8 mouse cellular contexts compared by ENCODE assay signal in genomic region chr1:151079614-151080360, GRCm38 (mm10).
A peak's percentile ranks its signal among the peaks of the same experiment; 100 is the strongest.
DNase-seq lines count a peak whose midpoint lies in the region; ATAC-seq and TF ChIP-seq lines count a peak whose summit lies in the region.

No protein-coding gene starts in this region.

- no peak for TF ChIP-seq POLR2A in kidney, adult 2 months (IDR thresholded peaks at IDR 0.05; ENCODE audit: low read depth, low read length)

- DNase-seq in forebrain, embryonic 11.5 days (ENCODE audit: low spot score) = no peak
- DNase-seq in kidney, adult 2 months = peak; percentile 56
- DNase-seq in kidney, postnatal 36 days = no peak
- DNase-seq in c-Kit-positive CD71-positive TER-119-negative erythroid progenitor cells, embryonic 14.5 days (ENCODE audit: low read depth) = peak; percentile 79
- DNase-seq in urinary bladder, postnatal 4 days (ENCODE audit: low spot score in 2 of 2) = no peak
- DNase-seq in embryo, embryonic 11 days = no peak

- 85% methylated on average over 15 of the region's 15 CpGs for WGBS in forebrain, embryonic 11.5 days
- 77% methylated on average over 15 of the region's 15 CpGs for WGBS in forebrain, embryonic 16.5 days
- 57% methylated on average over 15 of the region's 15 CpGs for WGBS in kidney, adult 2 months
- 38% methylated on average over 15 of the region's 15 CpGs for WGBS in liver, embryonic 15.5 days (ENCODE audit: insufficient replicate concordance)

- 0 out of 2 replicates have a peak, but pooled peaks have one; percentile 16 for ATAC-seq in forebrain, embryonic 11.5 days (replicated peaks; ENCODE audit: low FRiP score)
- ATAC-seq in forebrain, embryonic 16.5 days = no peak
- peak; percentile 94 for ATAC-seq in liver, embryonic 15.5 days (ENCODE audit: insufficient read depth)

- H3K4me3 ChIP-seq in forebrain, embryonic 11.5 days (ENCODE audit: low read depth, low read length) = no peak overlapping the region
- H3K4me3 ChIP-seq in forebrain, embryonic 16.5 days (replicated peaks; ENCODE audit: low read length) = no peak overlapping the region
- H3K4me3 ChIP-seq in kidney, adult 2 months (ENCODE audit: insufficient read depth, low read depth, low read length) = no peak overlapping the region
- H3K4me3 ChIP-seq in liver, embryonic 15.5 days (replicated peaks) = peak overlapping the region; percentile 32

- no peaks in the 10 kb centered on the region for H3K9me3 ChIP-seq in forebrain, embryonic 11.5 days (ENCODE audit: control insufficient read depth, low read length)
- no peaks in the 10 kb centered on the region for H3K9me3 ChIP-seq in forebrain, embryonic 16.5 days (ENCODE audit: control insufficient read depth, low read length)
- no peaks in the 10 kb centered on the region for H3K9me3 ChIP-seq in liver, embryonic 15.5 days (replicated peaks)

- H3K4me1 ChIP-seq in forebrain, embryonic 11.5 days (replicated peaks; ENCODE audit: control insufficient read depth, insufficient read depth, low read length) = no peaks in the 10 kb centered on the region
- no peaks in the 10 kb centered on the region for H3K4me1 ChIP-seq in forebrain, embryonic 16.5 days (replicated peaks; ENCODE audit: control insufficient read depth, insufficient read depth, low read length)
- H3K4me1 ChIP-seq in kidney, adult 2 months (ENCODE audit: control insufficient read depth, insufficient read depth, low read length) = peaks cover 15% of the 10 kb centered on the region
- peaks cover 42% of the 10 kb centered on the region for H3K4me1 ChIP-seq in liver, embryonic 15.5 days (replicated peaks)

- H3K36me3 ChIP-seq in forebrain, embryonic 11.5 days (ENCODE audit: control insufficient read depth, insufficient read depth, low read length) = no peaks in the 10 kb centered on the region
- no peaks in the 10 kb centered on the region for H3K36me3 ChIP-seq in forebrain, embryonic 16.5 days (ENCODE audit: control insufficient read depth, insufficient read depth)
- no peaks in the 10 kb centered on the region for H3K36me3 ChIP-seq in kidney, adult 2 months (ENCODE audit: control insufficient read depth, insufficient read depth, low read length)
- no peaks in the 10 kb centered on the region for H3K36me3 ChIP-seq in liver, embryonic 15.5 days (replicated peaks)

- no peak overlapping the region for H3K4me2 ChIP-seq in forebrain, embryonic 11.5 days (ENCODE audit: low read depth, low read length, severe bottlenecking)
- no peak overlapping the region for H3K4me2 ChIP-seq in forebrain, embryonic 16.5 days (ENCODE audit: low read length)
- H3K4me2 ChIP-seq in liver, embryonic 15.5 days = peak overlapping the region; percentile 72

- no peaks in the 10 kb centered on the region for H3K27me3 ChIP-seq in forebrain, embryonic 11.5 days (ENCODE audit: control insufficient read depth, insufficient read depth, low read length)
- no peaks in the 10 kb centered on the region for H3K27me3 ChIP-seq in forebrain, embryonic 16.5 days (replicated peaks; ENCODE audit: control insufficient read depth, insufficient read depth, low read length)
- no peaks in the 10 kb centered on the region for H3K27me3 ChIP-seq in kidney, adult 2 months (replicated peaks; ENCODE audit: control insufficient read depth, insufficient read depth, low read length)
- H3K27me3 ChIP-seq in liver, embryonic 15.5 days = no peaks in the 10 kb centered on the region

- peak overlapping the region; percentile 51 for H3K27ac ChIP-seq in forebrain, embryonic 11.5 days (ENCODE audit: low read depth, low read length)
- H3K27ac ChIP-seq in forebrain, embryonic 16.5 days (ENCODE audit: low read length) = no peak overlapping the region
- peak overlapping the region; percentile 77 for H3K27ac ChIP-seq in kidney, adult 2 months (ENCODE audit: insufficient read depth, low read depth, low read length)
- H3K27ac ChIP-seq in liver, embryonic 15.5 days (replicated peaks) = peak overlapping the region; percentile 90

- no peak for TF ChIP-seq CTCF in kidney, adult 2 months (conservative IDR thresholded peaks at IDR 0.05; ENCODE audit: insufficient read depth, insufficient read length, low read depth, low read length)

- H3K9ac ChIP-seq in forebrain, embryonic 11.5 days (ENCODE audit: low read length) = no peak overlapping the region
- no peak overlapping the region for H3K9ac ChIP-seq in forebrain, embryonic 16.5 days (replicated peaks; ENCODE audit: low read depth, low read length)
- H3K9ac ChIP-seq in liver, embryonic 15.5 days = peak overlapping the region; percentile 48

Comparison
In these comparisons a context has a peak if more than half of its experiments do, and no peak if none do; other contexts are left out.
1. DNase-seq: peak in kidney, adult 2 months (single experiment) and c-Kit-positive CD71-positive TER-119-negative erythroid progenitor cells, embryonic 14.5 days (single experiment); none in forebrain, embryonic 11.5 days (single experiment), kidney, postnatal 36 days (0 of 2), urinary bladder, postnatal 4 days (0 of 2) and embryo, embryonic 11 days (single experiment).